Mouse (Mus musculus) gastrocnemius, postnatal 4 days (tissue): ENCODE results near the gene Med13l. TPM values are rescaled to one million over a fixed set of nuclear protein-coding genes. Genes with fewer than 3 reads are reported as not detected.
A peak's percentile ranks its signal among the peaks of the same experiment; 100 is the strongest.

ENCODE experiments used
- DNase-seq, 2 experiments: peaks; one replicate each; pipeline ENCODE4 v3.0.0; 2021 to 2022; ENCODE audit warnings: low spot score in 2 of 2, mixed read lengths in 2 of 2
- long read RNA-seq, 2 experiments: library from polyadenylated mRNA; stranded (forward); transcript quantifications; one replicate each; pipeline ENCODE4 v2.0.0; 2021
- total RNA-seq, 2 experiments: library from RNA; stranded (reverse); gene quantifications; 2 replicates each; pipeline ENCODE4 v1.2.3; 2021

Gene Med13l
- 10 to 100 TPM; 38.6 to 42.3 TPM for total RNA-seq
- long read RNA-seq, experiment 1, partial matches to known transcripts, result 6 of 7 reads
- long read RNA-seq, experiment 1, other reads (novel, unspliced or antisense), result 1 of 7 reads
- long read RNA-seq, experiment 2, partial matches to known transcripts, result 4 of 6 reads
- long read RNA-seq, experiment 2, other reads (novel, unspliced or antisense), result 2 of 6 reads

DNA sequence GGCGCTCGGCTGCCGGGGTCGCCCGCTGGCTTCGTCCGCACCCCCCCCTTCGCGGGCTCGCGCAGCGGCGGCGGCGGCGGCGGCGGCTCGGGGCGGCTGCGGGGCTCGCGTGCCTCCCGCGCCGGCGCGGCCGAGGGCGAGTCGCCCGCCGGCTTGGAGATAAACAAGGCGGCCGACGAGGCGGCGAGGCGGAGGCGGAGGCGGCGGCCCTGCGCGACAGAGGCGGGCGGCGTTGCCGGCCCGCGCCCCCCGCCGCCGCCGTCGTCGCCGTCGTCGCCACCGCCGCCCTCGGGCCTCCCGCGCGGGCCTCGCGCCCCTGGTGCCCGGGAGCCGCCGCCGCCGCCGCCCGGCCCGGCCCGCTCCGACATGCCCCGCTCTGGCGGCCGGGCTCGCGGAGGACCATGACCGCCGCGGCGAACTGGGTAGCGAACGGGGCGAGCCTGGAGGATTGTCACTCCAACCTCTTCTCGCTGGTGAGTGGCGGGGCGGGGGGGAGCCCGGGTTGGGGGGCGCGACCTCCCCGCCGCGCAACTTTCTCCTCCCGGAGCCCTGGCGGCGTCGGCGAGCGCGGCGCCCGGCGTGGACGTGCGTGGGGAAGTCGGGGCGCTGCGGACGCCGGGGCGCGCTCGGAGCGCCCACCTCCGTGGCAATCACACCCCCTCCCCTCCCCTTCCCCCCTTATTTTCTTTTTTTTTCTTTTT lies at the start of gene Med13l:
Med13l (plus strand) TSS at position 295 of the 701 bp plus-strand sequence.
- peak; percentile 61 to 85 for DNase-seq

- no peak for DNase-seq
Measured at GRCm38 (mm10) chr5:118510969-118511368, 49.5 kb upstream of the Med13l start.

DNA sequence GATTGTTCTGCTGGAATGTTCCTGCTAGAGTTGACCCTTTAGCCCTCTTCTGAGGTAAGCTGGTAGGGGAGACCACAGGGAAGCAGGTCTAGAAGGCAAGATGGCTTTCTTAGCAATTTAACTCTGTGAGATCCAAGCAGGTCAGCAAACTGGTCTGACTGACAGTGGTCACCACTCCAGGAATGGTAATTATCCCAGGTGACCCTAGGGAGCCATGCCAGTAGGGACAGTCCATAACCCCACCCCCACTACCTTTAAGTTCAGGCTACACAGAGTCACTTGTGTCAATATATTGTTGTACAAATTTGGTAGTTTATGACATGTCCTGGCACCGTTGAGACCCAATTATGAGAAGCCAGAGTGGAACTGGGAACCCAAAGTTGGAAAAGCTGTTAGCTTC lies 47.5 kb upstream of the Med13l start:
- no peak for DNase-seq

DNA sequence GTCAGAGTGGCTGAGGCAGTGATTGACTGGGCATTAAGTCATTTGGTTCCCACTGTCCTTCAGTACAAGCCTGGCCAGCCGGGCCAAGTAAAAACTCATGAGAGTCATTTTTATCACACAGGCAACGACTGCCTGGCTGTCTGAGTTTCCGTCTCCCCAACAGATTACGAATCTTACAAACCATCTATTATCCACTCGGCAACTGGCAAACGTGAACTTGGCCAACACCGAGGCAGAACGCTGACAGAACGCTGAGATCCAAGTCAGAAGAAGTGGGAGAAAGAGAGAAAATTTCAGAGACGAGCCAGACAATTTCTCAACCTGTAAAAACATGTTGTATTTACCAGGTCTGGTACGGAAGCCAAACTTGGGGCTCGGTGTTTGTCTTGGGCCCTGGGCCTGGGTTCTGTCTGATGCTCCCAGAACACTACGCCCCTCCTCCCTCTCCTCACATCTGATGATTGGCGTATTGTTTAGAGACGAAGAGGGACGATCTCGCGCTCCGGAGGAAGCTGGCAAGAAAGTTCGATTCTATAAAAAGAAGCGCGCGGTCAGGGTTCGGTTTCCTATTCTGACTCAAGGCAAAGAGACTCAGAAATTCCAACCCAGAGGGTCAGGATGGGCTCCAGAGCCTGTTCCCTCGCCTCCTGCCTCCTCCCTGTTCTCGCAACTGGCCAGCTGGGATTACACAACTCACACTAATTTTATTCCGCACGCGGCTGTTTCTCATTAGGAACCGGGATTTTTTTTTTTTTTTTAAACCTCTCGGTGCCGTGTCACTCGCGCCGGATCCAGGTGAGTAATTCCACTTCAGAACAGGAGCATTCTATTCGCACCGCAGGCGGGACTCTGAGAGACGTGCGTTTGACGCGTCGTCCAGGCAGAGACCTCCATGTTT lies 46.6 kb upstream of the Med13l start:
- DNase-seq, result peak in 1 of 2 experiments; percentile 56

GRCm38 (mm10) chr5:118514527-118514831 lies 46.0 kb upstream of the Med13l start:
- DNase-seq, result peak in 1 of 2 experiments; percentile 38

DNA sequence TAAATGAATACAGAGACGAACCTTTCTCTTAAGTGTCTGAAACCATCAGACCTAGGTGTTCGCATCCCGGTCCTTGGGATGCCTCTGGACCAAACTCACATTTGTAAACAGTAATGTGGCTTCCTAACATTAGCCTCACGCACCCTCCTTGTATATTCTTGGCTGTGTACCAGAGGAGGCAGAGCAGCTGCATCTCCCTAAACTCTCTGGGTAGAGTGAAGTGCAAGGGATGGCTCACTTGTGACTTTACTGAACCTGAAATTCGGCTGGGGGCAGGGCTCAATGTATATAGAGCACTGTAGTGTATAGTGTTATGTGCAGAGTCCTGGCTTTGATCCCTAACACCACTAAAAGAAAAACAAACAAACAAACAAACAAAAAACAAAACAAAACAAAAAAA lies 45.6 kb upstream of the Med13l start:
- DNase-seq, result no peak

- DNase-seq, result peak in 1 of 2 experiments; percentile 25
Measured at GRCm38 (mm10) chr5:118515280-118515721, 45.2 kb upstream of the Med13l start.

DNA sequence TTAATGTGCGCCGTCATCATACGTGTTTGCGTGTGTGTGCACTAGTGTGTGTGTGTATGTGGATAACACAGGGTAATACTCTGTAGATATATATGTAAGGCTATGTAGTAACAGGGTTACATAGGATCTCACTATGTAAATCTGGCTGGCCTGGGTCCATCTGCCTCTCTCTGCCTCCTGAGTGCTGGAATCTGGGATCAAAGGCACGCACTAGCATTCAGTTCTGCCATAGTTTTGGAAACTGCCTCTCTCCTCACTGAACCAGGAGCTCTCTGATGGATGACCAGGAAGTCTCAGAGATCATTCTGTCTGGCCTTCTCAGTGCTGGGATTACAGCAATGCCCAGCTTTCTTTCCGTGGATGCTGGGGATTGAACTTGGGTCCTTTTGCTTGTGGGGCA lies 44.4 kb upstream of the Med13l start:
- DNase-seq, result no peak

- no peak for DNase-seq
Measured at GRCm38 (mm10) chr5:118516470-118516869, 44.0 kb upstream of the Med13l start.

GRCm38 (mm10) chr5:118520457-118520856 lies 40.0 kb upstream of the Med13l start:
- DNase-seq, result no peak

DNA sequence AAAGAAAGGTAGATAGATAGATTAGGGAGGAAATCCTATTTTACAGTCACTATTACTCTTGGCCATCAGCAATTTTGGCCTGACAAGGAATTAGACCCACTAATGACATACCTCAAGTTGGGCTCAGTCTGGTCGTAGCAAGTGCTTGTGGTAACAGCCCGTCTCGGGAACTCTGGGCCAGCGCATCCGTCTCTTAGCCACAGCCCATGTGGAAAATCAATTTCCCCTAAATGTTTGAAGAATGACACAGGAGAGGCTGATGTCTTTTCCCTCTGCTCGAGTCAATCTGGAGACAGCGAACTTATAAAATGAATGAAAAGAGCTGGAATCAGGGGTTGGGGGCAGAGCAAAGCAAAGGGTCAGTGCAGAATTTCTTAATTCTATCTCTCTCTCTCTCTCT lies 36.1 kb upstream of the Med13l start:
- DNase-seq, result no peak

GRCm38 (mm10) chr5:118525634-118526033 lies 34.8 kb upstream of the Med13l start:
- DNase-seq, result no peak

GRCm38 (mm10) chr5:118526504-118526903 lies 34.0 kb upstream of the Med13l start:
- no peak for DNase-seq

DNA sequence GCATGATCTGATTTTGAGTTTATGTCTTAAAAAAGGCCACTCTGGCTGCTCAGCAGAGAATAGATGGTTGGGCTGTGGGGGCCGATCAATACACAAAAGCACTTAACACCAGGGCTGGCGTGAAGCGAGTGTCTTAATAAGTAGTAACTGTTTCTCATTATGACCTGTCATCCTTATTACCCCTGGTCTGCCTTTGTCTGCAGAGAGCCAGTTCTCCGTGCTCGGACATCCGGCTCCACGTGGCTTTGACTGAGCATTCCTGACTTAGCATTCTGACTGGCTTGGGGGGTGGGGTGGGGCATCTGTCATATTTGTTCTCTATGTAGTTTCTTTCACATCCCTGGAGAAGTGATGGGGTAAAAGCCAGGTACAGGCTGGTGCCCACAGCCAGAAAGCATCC lies 31.2 kb upstream of the Med13l start:
- DNase-seq, result no peak

DNA sequence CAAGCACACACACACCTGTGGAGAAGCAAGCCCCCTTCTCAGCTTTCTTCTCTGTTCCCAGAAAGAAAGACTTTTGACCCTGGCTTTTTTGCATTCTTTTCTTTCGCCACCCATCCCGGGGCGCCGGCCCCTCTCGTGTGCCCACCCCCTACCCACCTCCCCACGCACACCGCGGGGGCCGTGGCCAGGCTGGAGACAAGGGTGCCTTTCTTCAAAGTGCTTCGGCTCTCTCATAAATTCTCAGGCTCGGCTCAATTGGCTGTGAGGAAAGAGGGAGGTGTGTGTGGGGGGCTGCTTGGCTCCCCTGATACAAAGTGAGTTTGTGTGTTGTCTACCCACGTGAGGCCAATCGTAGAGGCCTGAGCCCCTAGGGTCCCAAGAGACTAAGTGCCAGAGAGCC lies 28.4 kb upstream of the Med13l start:
- no peak for DNase-seq

DNA sequence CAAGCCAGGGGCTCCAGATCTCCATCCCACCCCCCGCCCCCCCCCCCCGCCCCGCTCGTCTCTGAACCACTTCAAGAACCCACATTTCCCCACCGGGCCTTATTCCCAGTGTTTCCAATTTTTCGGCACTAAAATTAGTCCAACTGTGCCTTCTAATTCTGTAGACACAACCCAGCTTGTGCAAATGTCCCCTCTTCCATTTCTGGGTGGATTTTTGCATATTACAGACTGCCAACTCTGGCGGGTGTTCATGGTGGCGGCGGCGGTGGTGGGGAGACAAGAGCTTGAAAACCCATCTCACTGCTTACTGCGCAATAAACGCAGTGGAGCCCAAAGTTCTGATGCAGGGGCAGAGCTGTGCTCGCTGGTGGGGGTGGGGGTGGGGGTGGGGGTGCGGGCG lies 27.8 kb upstream of the Med13l start:
- DNase-seq, result no peak

- DNase-seq, result no peak
Measured at GRCm38 (mm10) chr5:118534407-118534921, 26.0 kb upstream of the Med13l start.

DNA sequence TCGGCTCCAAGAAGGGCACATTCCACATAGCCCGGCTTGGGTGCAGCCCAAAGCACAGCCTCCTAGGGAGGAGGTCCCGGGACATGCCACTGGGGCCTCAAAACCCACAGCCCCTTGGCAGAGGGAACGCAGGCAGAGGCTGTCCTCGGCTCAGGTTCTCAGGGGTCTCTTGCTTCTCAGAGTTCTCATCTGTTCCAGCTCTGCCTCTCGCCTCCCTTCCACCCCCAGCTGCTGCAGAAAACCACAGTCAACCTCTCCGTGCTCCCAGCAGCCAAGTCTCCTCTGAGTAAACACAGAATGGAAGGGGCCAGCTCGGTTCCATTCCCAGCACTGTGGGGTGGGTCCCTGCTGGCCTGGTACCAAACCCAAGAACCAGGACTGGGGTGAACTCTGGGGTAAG lies 25.3 kb upstream of the Med13l start:
- peak in 1 of 2 experiments; percentile 35 for DNase-seq

- DNase-seq, result no peak
Measured at GRCm38 (mm10) chr5:118538487-118538886, 22.0 kb upstream of the Med13l start.

DNA sequence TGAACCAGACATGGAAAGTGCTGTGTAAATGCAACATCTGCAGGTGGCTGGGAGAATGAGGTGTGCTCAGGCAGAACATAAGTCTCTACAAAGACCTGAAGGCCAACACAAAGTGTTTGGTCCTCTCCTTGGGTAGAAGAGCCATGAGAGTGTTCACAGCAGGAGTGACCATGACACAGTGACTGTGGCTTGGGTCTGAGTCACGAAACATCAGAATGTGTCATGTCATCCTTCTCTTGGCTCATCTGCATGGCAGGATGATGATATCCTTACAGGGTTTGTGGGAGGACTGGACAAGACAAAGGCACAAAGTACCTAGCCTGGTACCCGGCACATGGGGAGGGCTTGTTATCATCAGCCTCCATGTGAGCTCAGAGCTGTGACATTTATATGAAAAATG lies 16.7 kb upstream of the Med13l start:
- DNase-seq, result no peak

DNA sequence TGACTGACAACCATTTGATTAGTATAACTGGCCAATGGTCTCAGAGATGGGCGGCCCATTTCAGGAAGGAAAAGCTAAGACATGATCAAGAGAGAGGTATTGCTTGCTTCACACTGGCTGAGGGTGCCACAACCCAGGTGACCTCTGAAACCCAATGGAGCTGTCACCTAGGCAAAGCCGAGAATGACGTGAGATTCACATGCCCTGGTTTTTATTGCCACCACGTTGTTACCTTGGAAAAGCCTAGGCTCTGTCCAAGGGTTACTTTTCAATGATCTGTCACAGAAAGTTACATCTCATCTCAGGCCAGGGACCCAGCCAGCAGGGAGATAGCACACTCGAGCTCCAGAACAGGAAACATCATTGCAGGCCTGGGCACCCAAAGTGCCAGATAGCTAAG lies 10.0 kb upstream of the Med13l start:
- no peak for DNase-seq

DNA sequence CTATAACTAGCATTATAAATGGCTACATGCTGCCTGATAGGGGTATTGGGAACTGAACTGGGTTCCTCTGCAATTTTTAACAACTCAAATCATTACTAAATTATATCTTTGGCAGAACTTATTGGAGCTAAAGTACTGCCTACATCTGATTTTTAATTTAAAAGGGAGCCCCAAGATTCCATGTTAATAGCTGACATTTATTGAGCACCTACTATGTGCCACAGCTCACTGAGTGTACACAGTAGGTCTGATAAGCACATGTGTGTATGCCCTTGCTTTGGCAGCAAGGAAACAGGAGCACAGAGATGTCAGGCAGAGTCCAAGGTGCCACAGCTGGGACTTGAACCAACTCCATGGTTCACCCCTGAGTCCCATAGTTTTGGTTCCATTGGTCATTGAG lies 7.2 kb upstream of the Med13l start:
- no peak for DNase-seq
